Mouse (Mus musculus) forebrain, postnatal 0 days (tissue): Measurements from ENCODE around the gene Fam168a. TPM values are rescaled to one million over a fixed set of nuclear protein-coding genes. Genes with fewer than 3 reads are reported as not detected.

Source experiments
- ATAC-seq: fragments of 200-750 bp; cut with Nextera tagmentation; 2 replicates; pipeline ENCODE4 v1.8.0; 2017; ENCODE audit warnings: mild to moderate bottlenecking, moderate library complexity
- DNase-seq: peaks from one replicate; pipeline ENCODE4 v3.0.0-alpha.2; 2015
- H3K27ac ChIP-seq: fragments of 300-500 bp; sonication (generic); 2 replicates; pipeline ENCODE4 v1.5.1; 2014; ENCODE audit warnings: low read depth, mild to moderate bottlenecking, antibody characterized with exemption, low read length, moderate library complexity, mixed read lengths
- H3K27me3 ChIP-seq: fragments of 300-500 bp; sonication (generic); 2 replicates; pipeline ENCODE4 v1.6.1; 2014; ENCODE audit warnings: mild to moderate bottlenecking, low read length, mixed read lengths; ENCODE audit not compliant: insufficient read depth
- H3K36me3 ChIP-seq: fragments of 300-500 bp; sonication (generic); 2 replicates; pipeline ENCODE4 v1.6.1; 2014; ENCODE audit warnings: mild to moderate bottlenecking, moderate library complexity; ENCODE audit not compliant: insufficient read depth
- H3K4me1 ChIP-seq: fragments of 300-500 bp; sonication (generic); 2 replicates; pipeline ENCODE4 v1.6.1; 2014; ENCODE audit warnings: antibody characterized with exemption; ENCODE audit not compliant: insufficient read depth
- H3K4me2 ChIP-seq: fragments of 300-500 bp; sonication (generic); 2 replicates; pipeline ENCODE4 v1.6.1; 2014; ENCODE audit warnings: low read depth, mild to moderate bottlenecking, moderate library complexity
- H3K4me3 ChIP-seq: fragments of 300-500 bp; sonication (generic); 2 replicates; pipeline ENCODE4 v1.5.1; 2014; ENCODE audit warnings: low read depth, low read length, mixed read lengths
- H3K9ac ChIP-seq: fragments of 300-500 bp; sonication (generic); 2 replicates; pipeline ENCODE4 v1.6.1; 2014; ENCODE audit warnings: mild to moderate bottlenecking
- H3K9me3 ChIP-seq: fragments of 300-500 bp; sonication (generic); 2 replicates; pipeline ENCODE4 v1.6.1; 2016; ENCODE audit warnings: low read length
- CTCF ChIP-seq: sonication (generic); IDR thresholded peaks from 2 replicates; pipeline ENCODE4 v1.5.1; 2016; ENCODE audit warnings: antibody characterized with exemption, control low read depth, low read depth
- WGBS: fragments of 180-500 bp; shearing (Covaris S2); extraction: QIAGEN DNeasy Blood & Tissue Kit; methylation state at CpG from one replicate; pipeline ENCODE4 v1.1.7; 2014; 5-methylcytosine and 5-hydroxymethylcytosine counted together
- polyA plus RNA-seq: library from polyadenylated mRNA; unstranded; fragments of >200 nt; fragmentation: Nextera tagmentation; extraction: Ambion mirVana; gene quantifications from 2 replicates; pipeline ENCODE4 v1.2.1, GENCODE M21; 2015
- total RNA-seq: library from RNA; depleted of rRNA; stranded (reverse); fragments of >200 nt; gene quantifications from 2 replicates; pipeline ENCODE4 v1.2.3, GENCODE M21; 2014

The Fam168a gene
- total and polyA plus RNA-seq, 2 experiments from 2014 or later: 91.7 to 116 TPM

GRCm38 (mm10) chr7:100853396-100853795, 147.0 kb downstream of the Fam168a start:
- H3K4me2 ChIP-seq: no peak overlapping the region
- 90% methylated on average over 3 of the region's 3 CpGs for WGBS
- no peaks in the 10 kb centered on the region for H3K36me3 ChIP-seq
- TF ChIP-seq CTCF: no peak
- peaks cover 17% of the 10 kb centered on the region; the same call in 1 of the 2 replicates for H3K4me1 ChIP-seq
- no peaks in the 10 kb centered on the region for H3K27me3 ChIP-seq
- ATAC-seq (no peak), DNase-seq (no peak)
- no peak overlapping the region for H3K4me3 ChIP-seq
- H3K27ac ChIP-seq: no peak overlapping the region
- H3K9me3 ChIP-seq: no peaks in the 10 kb centered on the region
- no peak overlapping the region for H3K9ac ChIP-seq

GRCm38 (mm10) chr7:100854137-100854814, 147.8 kb downstream of the Fam168a start:
- DNase-seq (no peak), ATAC-seq (no peak)
- H3K9me3 ChIP-seq: no peaks in the 10 kb centered on the region
- H3K4me3 ChIP-seq: no peak overlapping the region
- H3K27ac ChIP-seq: no peak overlapping the region
- H3K36me3 ChIP-seq: no peaks in the 10 kb centered on the region
- no peak for TF ChIP-seq CTCF
- H3K27me3 ChIP-seq: no peaks in the 10 kb centered on the region
- 55% methylated on average over 6 of the region's 6 CpGs for WGBS
- H3K9ac ChIP-seq: no peak overlapping the region
- no peak overlapping the region for H3K4me2 ChIP-seq
- H3K4me1 ChIP-seq: peaks cover 17% of the 10 kb centered on the region; the same call in 1 of the 2 replicates

- no peaks in the 10 kb centered on the region for H3K36me3 ChIP-seq
- H3K4me1 ChIP-seq: peaks cover 17% of the 10 kb centered on the region; the same call in 1 of the 2 replicates
- no peaks in the 10 kb centered on the region for H3K27me3 ChIP-seq
- no peak overlapping the region for H3K27ac ChIP-seq
- 32% methylated on average over 5 of the region's 5 CpGs for WGBS
- DNase-seq (peak; percentile 35), ATAC-seq (no peak)
- no peak for TF ChIP-seq CTCF
- no peak overlapping the region for H3K4me3 ChIP-seq
- no peak overlapping the region for H3K9ac ChIP-seq
- no peak overlapping the region for H3K4me2 ChIP-seq
- H3K9me3 ChIP-seq: no peaks in the 10 kb centered on the region
Measured at GRCm38 (mm10) chr7:100854861-100855260, 148.4 kb downstream of the Fam168a start.

- no peak for TF ChIP-seq CTCF
- H3K27ac ChIP-seq: peak overlapping the region; percentile 15; the same call in 1 of the 2 replicates
- no peak for ATAC-seq
- peaks cover 17% of the 10 kb centered on the region; the same call in 1 of the 2 replicates for H3K4me1 ChIP-seq
- H3K36me3 ChIP-seq: no peaks in the 10 kb centered on the region
- no peak overlapping the region for H3K9ac ChIP-seq
- DNase-seq: no peak
- no peaks in the 10 kb centered on the region for H3K9me3 ChIP-seq
- H3K27me3 ChIP-seq: no peaks in the 10 kb centered on the region
- H3K4me3 ChIP-seq: no peak overlapping the region
- WGBS: 45% methylated on average over 4 of the region's 4 CpGs
- H3K4me2 ChIP-seq: no peak overlapping the region
Measured at GRCm38 (mm10) chr7:100855300-100855699, 148.9 kb downstream of the Fam168a start.

- no peak for TF ChIP-seq CTCF
- Histone ChIP-seq H3K27me3 (no peaks in the 10 kb centered on the region), H3K4me2 (no peak overlapping the region), H3K27ac (no peak overlapping the region), H3K9me3 (no peaks in the 10 kb centered on the region), H3K9ac (no peak overlapping the region), H3K36me3 (no peaks in the 10 kb centered on the region), H3K4me1 (peaks cover 17% of the 10 kb centered on the region; the same call in 1 of the 2 replicates), H3K4me3 (no peak overlapping the region)
- WGBS: 73% methylated on average over 5 of the region's 5 CpGs
- DNase-seq (no peak), ATAC-seq (no peak)
Measured at GRCm38 (mm10) chr7:100855795-100856573, 149.5 kb downstream of the Fam168a start.

- no peak for TF ChIP-seq CTCF
- no peak for ATAC-seq
- WGBS: 88% methylated on average over 3 of the region's 3 CpGs
- Histone ChIP-seq H3K4me3 (no peak overlapping the region), H3K27ac (no peak overlapping the region), H3K27me3 (no peaks in the 10 kb centered on the region), H3K9ac (no peak overlapping the region), H3K9me3 (no peaks in the 10 kb centered on the region), H3K4me1 (0 out of 2 replicates have a peak, but pooled peaks cover 2% of the 10 kb centered on the region), H3K4me2 (no peak overlapping the region), H3K36me3 (no peaks in the 10 kb centered on the region)
- no peak for DNase-seq
Measured at GRCm38 (mm10) chr7:100860450-100860849, 154.0 kb downstream of the Fam168a start.

GRCm38 (mm10) chr7:100861209-100861608, 154.8 kb downstream of the Fam168a start:
- DNase-seq (no peak), ATAC-seq (no peak)
- no peaks in the 10 kb centered on the region for H3K9me3 ChIP-seq
- no peak overlapping the region for H3K27ac ChIP-seq
- no peak overlapping the region for H3K4me2 ChIP-seq
- H3K27me3 ChIP-seq: no peaks in the 10 kb centered on the region
- no peaks in the 10 kb centered on the region for H3K4me1 ChIP-seq
- no peaks in the 10 kb centered on the region for H3K36me3 ChIP-seq
- no peak for TF ChIP-seq CTCF
- 89% methylated on average over 5 of the region's 5 CpGs for WGBS
- H3K4me3 ChIP-seq: no peak overlapping the region
- no peak overlapping the region for H3K9ac ChIP-seq
